In the genomic region with DNA sequence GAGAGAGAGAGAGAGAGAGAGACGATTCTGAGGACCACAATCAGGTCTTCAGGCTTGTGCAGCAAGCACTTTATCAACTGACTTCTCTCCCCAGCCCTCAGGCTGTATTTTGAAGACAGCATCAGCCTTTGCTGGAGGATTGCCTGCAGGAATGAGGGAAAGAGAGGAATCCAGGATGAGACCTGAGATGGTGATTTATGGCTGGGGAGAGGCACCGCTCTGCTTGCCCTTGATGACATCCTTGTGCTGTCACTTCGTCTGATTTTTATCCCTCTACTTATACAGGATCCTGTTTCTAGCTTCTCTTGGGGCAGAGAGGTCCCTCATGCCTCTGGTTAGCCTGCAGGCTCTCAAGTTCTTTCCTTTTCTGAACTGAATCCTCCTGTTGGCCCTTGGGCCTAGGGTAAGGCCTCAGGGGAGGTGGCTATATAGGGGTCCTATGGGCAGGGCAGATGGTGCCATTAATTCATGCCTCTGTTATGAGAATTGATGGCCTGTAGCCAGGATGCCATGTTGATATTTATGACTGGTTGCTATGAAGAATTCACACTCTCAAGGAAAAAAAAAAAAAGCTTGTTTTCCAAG, we compare ENCODE assay signal across 25 mouse cellular contexts.
DNase-seq lines count a peak whose midpoint lies in the region; ATAC-seq lines count a peak whose summit lies in the region.
"Had no signal": no experiment of that assay in that cellular context is flagged by ENCODE, and none has a peak within 500 bp of the region (broad histone marks: within the 10 kb centered on the region; RNA-seq: fewer than 3 reads in every experiment).

No protein-coding gene starts in this region.

- H3K36me3 ChIP-seq in heart, embryonic 10.5 days: no peaks in the 10 kb centered on the region
- no peaks in the 10 kb centered on the region for H3K36me3 ChIP-seq in kidney, embryonic 16.5 days (ENCODE audit: insufficient read depth, low read length)
- H3K36me3 ChIP-seq in neural tube, embryonic 11.5 days (ENCODE audit: control insufficient read depth, insufficient read depth, low read length): no peaks in the 10 kb centered on the region
- H3K36me3 ChIP-seq in neural tube, embryonic 15.5 days: no peaks in the 10 kb centered on the region
- H3K36me3 ChIP-seq: embryonic facial prominence, embryonic 15.5 days; forebrain, embryonic 10.5 days; G1E; heart, embryonic 12.5 days; hindbrain, embryonic 10.5 days; hindbrain, embryonic 15.5 days had no signal

- H3K9me3 ChIP-seq in heart, embryonic 10.5 days: no peaks in the 10 kb centered on the region
- no peaks in the 10 kb centered on the region for H3K9me3 ChIP-seq in kidney, embryonic 16.5 days (ENCODE audit: low read length)
- no peaks in the 10 kb centered on the region for H3K9me3 ChIP-seq in neural tube, embryonic 11.5 days (ENCODE audit: control insufficient read depth, low read length)
- H3K9me3 ChIP-seq in neural tube, embryonic 15.5 days (replicated peaks): no peaks in the 10 kb centered on the region
- H3K9me3 ChIP-seq: embryonic facial prominence, embryonic 15.5 days; forebrain, embryonic 10.5 days; G1E; heart, embryonic 12.5 days; hindbrain, embryonic 10.5 days; hindbrain, embryonic 15.5 days had no signal

- ATAC-seq in kidney, embryonic 16.5 days (ENCODE audit: low FRiP score, low TSS enrichment): peak; percentile 65; the same call in 1 of the 2 replicates
- no peak for ATAC-seq in neural tube, embryonic 11.5 days (ENCODE audit: insufficient read depth, low FRiP score, low TSS enrichment)
- ATAC-seq in neural tube, embryonic 15.5 days (ENCODE audit: low FRiP score): no peak
- no peak for ATAC-seq in inflammation-experienced regulatory T-cells, adult 6 months
- ATAC-seq: CD4-positive, CD25-positive, alpha-beta regulatory T cell, adult 4 months; forebrain, embryonic 16.5 days; intestine, embryonic 16.5 days had no signal

- no peaks in the 10 kb centered on the region for H3K27me3 ChIP-seq in heart, embryonic 10.5 days (ENCODE audit: insufficient read depth, poor library complexity, severe bottlenecking)
- 0 out of 2 replicates have a peak, but pooled peaks cover 2% of the 10 kb centered on the region for H3K27me3 ChIP-seq in kidney, embryonic 16.5 days (ENCODE audit: insufficient read depth, low read length)
- H3K27me3 ChIP-seq in neural tube, embryonic 11.5 days (ENCODE audit: control insufficient read depth, insufficient read depth, low read length): no peaks in the 10 kb centered on the region
- H3K27me3 ChIP-seq in neural tube, embryonic 15.5 days (replicated peaks): no peaks in the 10 kb centered on the region; the same call in 1 of the 2 replicates
- H3K27me3 ChIP-seq: embryonic facial prominence, embryonic 15.5 days; heart, embryonic 12.5 days; hindbrain, embryonic 15.5 days had no signal

- H3K4me2 ChIP-seq in kidney, embryonic 16.5 days (replicated peaks; ENCODE audit: low read depth, low read length): no peak overlapping the region
- H3K4me2 ChIP-seq in neural tube, embryonic 11.5 days (ENCODE audit: low read depth): no peak overlapping the region
- H3K4me2 ChIP-seq in neural tube, embryonic 15.5 days: no peak overlapping the region
- H3K4me2 ChIP-seq: embryonic facial prominence, embryonic 15.5 days; heart, embryonic 12.5 days; hindbrain, embryonic 15.5 days had no signal

- 61% methylated on average over 3 of the region's 3 CpGs for WGBS in heart, embryonic 10.5 days
- 28% methylated on average over 3 of the region's 3 CpGs for WGBS in kidney, embryonic 16.5 days
- 41% methylated on average over 3 of the region's 3 CpGs for WGBS in neural tube, embryonic 11.5 days
- WGBS in neural tube, embryonic 15.5 days: 43% methylated on average over 3 of the region's 3 CpGs

- H3K27ac ChIP-seq in heart, embryonic 10.5 days: no peak overlapping the region
- H3K27ac ChIP-seq in kidney, embryonic 16.5 days (ENCODE audit: low read length): no peak overlapping the region
- no peak overlapping the region for H3K27ac ChIP-seq in neural tube, embryonic 11.5 days (ENCODE audit: low read depth, low read length)
- no peak overlapping the region for H3K27ac ChIP-seq in neural tube, embryonic 15.5 days (replicated peaks)
- H3K27ac ChIP-seq: embryonic facial prominence, embryonic 15.5 days; forebrain, embryonic 10.5 days; hindbrain, embryonic 10.5 days; hindbrain, embryonic 15.5 days had no signal

- H3K9ac ChIP-seq in kidney, embryonic 16.5 days (replicated peaks; ENCODE audit: low read length): no peak overlapping the region
- no peak overlapping the region for H3K9ac ChIP-seq in neural tube, embryonic 11.5 days (ENCODE audit: low read length)
- no peak overlapping the region for H3K9ac ChIP-seq in neural tube, embryonic 15.5 days (replicated peaks)
- H3K9ac ChIP-seq: embryonic facial prominence, embryonic 15.5 days; heart, embryonic 12.5 days; hindbrain, embryonic 15.5 days had no signal

- peak; percentile 22 for DNase-seq in heart, embryonic 10.5 days (ENCODE audit: low spot score)
- no peak for DNase-seq in heart, adult 9 months (ENCODE audit: low spot score in 2 of 2)
- DNase-seq in kidney, postnatal 10 days: no peak
- peak; percentile 14 for DNase-seq in neural tube, embryonic 11.5 days (ENCODE audit: low spot score)
- DNase-seq: adrenal gland, postnatal 10 days; B cell, adult 2 months; cerebellum, adult 11 months; cerebellum, adult 8-10 months; cerebellum, postnatal 14 days; embryo, embryonic 11 days; gastrocnemius, postnatal 10 days; heart, adult 18-20 months had no signal

- 0 out of 2 replicates have a peak, but pooled peaks cover 3% of the 10 kb centered on the region for H3K4me1 ChIP-seq in heart, embryonic 10.5 days
- peaks cover 14% of the 10 kb centered on the region for H3K4me1 ChIP-seq in kidney, embryonic 16.5 days (ENCODE audit: insufficient read depth, low read length)
- peaks cover 10% of the 10 kb centered on the region for H3K4me1 ChIP-seq in neural tube, embryonic 11.5 days (ENCODE audit: control insufficient read depth, insufficient read depth, low read length)
- no peaks in the 10 kb centered on the region for H3K4me1 ChIP-seq in neural tube, embryonic 15.5 days
- H3K4me1 ChIP-seq: embryonic facial prominence, embryonic 15.5 days; heart, embryonic 12.5 days had no signal

- no peak overlapping the region for H3K4me3 ChIP-seq in heart, embryonic 10.5 days
- no peak overlapping the region for H3K4me3 ChIP-seq in kidney, embryonic 16.5 days (ENCODE audit: low read length)
- no peak overlapping the region for H3K4me3 ChIP-seq in neural tube, embryonic 11.5 days (ENCODE audit: low read depth, low read length)
- no peak overlapping the region for H3K4me3 ChIP-seq in neural tube, embryonic 15.5 days (replicated peaks)
- H3K4me3 ChIP-seq: embryonic facial prominence, embryonic 15.5 days; erythroblast, embryonic 14.5 days; forebrain, embryonic 10.5 days; heart, embryonic 12.5 days; hindbrain, embryonic 10.5 days; hindbrain, embryonic 15.5 days had no signal

Comparison
In these comparisons a context has a peak if more than half of its experiments do, and no peak if none do; other contexts are left out.
1. DNase-seq: peak in heart, embryonic 10.5 days (single experiment) and neural tube, embryonic 11.5 days (single experiment); none in heart, adult 9 months (0 of 2) and kidney, postnatal 10 days (single experiment).